Mouse (Mus musculus) forebrain, embryonic 10.5 days (tissue): ENCODE measurements around the gene Trabd2b. TPM values are rescaled to one million over a fixed set of nuclear protein-coding genes. Genes with fewer than 3 reads are reported as not detected.

Experiments used
- DNase-seq: peaks from one replicate; pipeline ENCODE4 v3.0.0-alpha.2; 2017; ENCODE audit warnings: low spot score; ENCODE audit errors: extremely low spot score
- H3K27ac ChIP-seq: fragments of 300-500 bp; sonication (generic); 2 replicates; pipeline ENCODE4 v1.5.1; 2016; ENCODE audit warnings: mild to moderate bottlenecking
- H3K27me3 ChIP-seq: fragments of 300-500 bp; sonication (generic); 2 replicates; pipeline ENCODE4 v1.6.1; 2016; ENCODE audit warnings: mild to moderate bottlenecking; ENCODE audit not compliant: poor library complexity, severe bottlenecking
- H3K36me3 ChIP-seq: fragments of 300-500 bp; sonication (generic); replicated peaks from 2 replicates; pipeline ENCODE4 v1.6.1; 2016; ENCODE audit warnings: mild to moderate bottlenecking, moderate library complexity
- H3K4me1 ChIP-seq: fragments of 300-500 bp; sonication (generic); 2 replicates; pipeline ENCODE4 v1.6.1; 2016
- H3K4me3 ChIP-seq: fragments of 300-500 bp; sonication (generic); 2 replicates; pipeline ENCODE4 v1.5.1; 2016; ENCODE audit warnings: mild to moderate bottlenecking, moderate library complexity
- H3K9me3 ChIP-seq: fragments of 300-500 bp; sonication (generic); 2 replicates; pipeline ENCODE4 v1.6.1; 2016; ENCODE audit warnings: mild to moderate bottlenecking, moderate library complexity
- WGBS: fragments of 180-500 bp; shearing (Covaris S2); methylation state at CpG from one replicate; pipeline ENCODE4 v1.1.7; 2016; 5-methylcytosine and 5-hydroxymethylcytosine counted together
- polyA plus RNA-seq: library from polyadenylated mRNA; unstranded; fragments of >200 nt; fragmentation: Nextera tagmentation; extraction: Ambion mirVana; gene quantifications from 2 replicates; pipeline ENCODE4 v1.2.1, GENCODE M21; 2016

The Trabd2b gene
- polyA plus RNA-seq, 1 experiment from 2014 or later: 1.0 TPM

- no peaks in the 10 kb centered on the region for H3K27me3 ChIP-seq
- 78% methylated on average over 5 of the region's 5 CpGs for WGBS
- H3K27ac ChIP-seq: no peak overlapping the region
- no peak for DNase-seq
- no peaks in the 10 kb centered on the region for H3K36me3 ChIP-seq
- no peaks in the 10 kb centered on the region; the same call in 1 of the 2 replicates for H3K9me3 ChIP-seq
- H3K4me3 ChIP-seq: no peak overlapping the region
- peaks cover 9% of the 10 kb centered on the region for H3K4me1 ChIP-seq
These were observed 79.5 kb downstream of the Trabd2b start for GRCm38 (mm10) chr4:114485996-114486395.

- Histone ChIP-seq H3K9me3 (no peaks in the 10 kb centered on the region; the same call in 1 of the 2 replicates), H3K27ac (no peak overlapping the region), H3K4me1 (no peaks in the 10 kb centered on the region), H3K36me3 (no peaks in the 10 kb centered on the region), H3K4me3 (no peak overlapping the region), H3K27me3 (no peaks in the 10 kb centered on the region)
- DNase-seq: no peak
- WGBS: 88% methylated on average over 2 of the region's 2 CpGs
These were observed 80.5 kb downstream of the Trabd2b start for GRCm38 (mm10) chr4:114486885-114487531.

GRCm38 (mm10) chr4:114487701-114488100 is 81.2 kb downstream of the Trabd2b start:
- Histone ChIP-seq H3K9me3 (no peaks in the 10 kb centered on the region; the same call in 1 of the 2 replicates), H3K36me3 (no peaks in the 10 kb centered on the region), H3K27ac (no peak overlapping the region), H3K4me3 (no peak overlapping the region), H3K27me3 (no peaks in the 10 kb centered on the region), H3K4me1 (no peaks in the 10 kb centered on the region)
- no peak for DNase-seq
- 88% methylated on average over 3 of the region's 3 CpGs for WGBS

GRCm38 (mm10) chr4:114492157-114492556 is 85.6 kb downstream of the Trabd2b start:
- WGBS: 86% methylated on average over 4 of the region's 4 CpGs
- H3K27ac ChIP-seq: no peak overlapping the region
- no peak for DNase-seq

GRCm38 (mm10) chr4:114494035-114494434 is 87.5 kb downstream of the Trabd2b start:
- DNase-seq: no peak
- no peak overlapping the region for H3K27ac ChIP-seq
- no peaks in the 10 kb centered on the region for H3K36me3 ChIP-seq
- 83% methylated on average over 2 of the region's 2 CpGs for WGBS
- no peaks in the 10 kb centered on the region; the same call in 1 of the 2 replicates for H3K9me3 ChIP-seq
- H3K4me1 ChIP-seq: no peaks in the 10 kb centered on the region
- H3K4me3 ChIP-seq: no peak overlapping the region
- H3K27me3 ChIP-seq: no peaks in the 10 kb centered on the region

More at GRCm38 (mm10) chr4:114492157-114492556, 85.6 kb downstream of the Trabd2b start:
- Histone ChIP-seq H3K27me3 (no peaks in the 10 kb centered on the region), H3K4me1 (no peaks in the 10 kb centered on the region), H3K36me3 (no peaks in the 10 kb centered on the region), H3K9me3 (no peaks in the 10 kb centered on the region; the same call in 1 of the 2 replicates), H3K4me3 (no peak overlapping the region)

- H3K27ac ChIP-seq: no peak overlapping the region
- H3K9me3 ChIP-seq: no peaks in the 10 kb centered on the region
- WGBS: 78% methylated on average over 4 of the region's 4 CpGs
- DNase-seq: no peak
- no peaks in the 10 kb centered on the region for H3K4me1 ChIP-seq
- no peak overlapping the region for H3K4me3 ChIP-seq
- no peaks in the 10 kb centered on the region for H3K36me3 ChIP-seq
- H3K27me3 ChIP-seq: no peaks in the 10 kb centered on the region
These were observed 89.3 kb downstream of the Trabd2b start for GRCm38 (mm10) chr4:114495688-114496426.

GRCm38 (mm10) chr4:114499650-114500049 is 93.1 kb downstream of the Trabd2b start:
- H3K27me3 ChIP-seq: no peaks in the 10 kb centered on the region
- no peaks in the 10 kb centered on the region for H3K9me3 ChIP-seq
- H3K4me1 ChIP-seq: peaks cover 7% of the 10 kb centered on the region
- no peak overlapping the region for H3K4me3 ChIP-seq
- no peak for DNase-seq
- 86% methylated on average over 1 of the region's 1 CpGs for WGBS
- H3K27ac ChIP-seq: no peak overlapping the region
- H3K36me3 ChIP-seq: no peaks in the 10 kb centered on the region

- H3K27me3 ChIP-seq: no peaks in the 10 kb centered on the region
- no peaks in the 10 kb centered on the region for H3K36me3 ChIP-seq
- no peak overlapping the region for H3K27ac ChIP-seq
- DNase-seq: no peak
- WGBS: 78% methylated on average over 7 of the region's 7 CpGs
- no peak overlapping the region for H3K4me3 ChIP-seq
- no peaks in the 10 kb centered on the region for H3K9me3 ChIP-seq
- H3K4me1 ChIP-seq: peaks cover 10% of the 10 kb centered on the region
These were observed 93.8 kb downstream of the Trabd2b start for GRCm38 (mm10) chr4:114500317-114500716.

- DNase-seq: no peak
- Histone ChIP-seq H3K27ac (no peak overlapping the region), H3K36me3 (no peaks in the 10 kb centered on the region), H3K4me1 (peaks cover 10% of the 10 kb centered on the region), H3K27me3 (no peaks in the 10 kb centered on the region), H3K4me3 (no peak overlapping the region), H3K9me3 (no peaks in the 10 kb centered on the region)
- WGBS: 95% methylated on average over 1 of the region's 1 CpGs
These were observed 94.5 kb downstream of the Trabd2b start for GRCm38 (mm10) chr4:114501048-114501447.

GRCm38 (mm10) chr4:114501611-114502010 is 95.1 kb downstream of the Trabd2b start:
- Histone ChIP-seq H3K4me3 (no peak overlapping the region), H3K27ac (no peak overlapping the region), H3K4me1 (peaks cover 10% of the 10 kb centered on the region), H3K9me3 (no peaks in the 10 kb centered on the region), H3K36me3 (no peaks in the 10 kb centered on the region), H3K27me3 (no peaks in the 10 kb centered on the region)
- DNase-seq: no peak
- WGBS: 87% methylated on average over 4 of the region's 4 CpGs

GRCm38 (mm10) chr4:114504227-114505041 is 97.9 kb downstream of the Trabd2b start:
- Histone ChIP-seq H3K36me3 (no peaks in the 10 kb centered on the region), H3K4me1 (peaks cover 10% of the 10 kb centered on the region), H3K27ac (no peak overlapping the region), H3K4me3 (no peak overlapping the region), H3K9me3 (no peaks in the 10 kb centered on the region), H3K27me3 (no peaks in the 10 kb centered on the region)
- no peak for DNase-seq
- WGBS: 74% methylated on average over 11 of the region's 11 CpGs

- Histone ChIP-seq H3K4me1 (peaks cover 3% of the 10 kb centered on the region), H3K27me3 (no peaks in the 10 kb centered on the region), H3K9me3 (no peaks in the 10 kb centered on the region), H3K36me3 (no peaks in the 10 kb centered on the region), H3K27ac (no peak overlapping the region), H3K4me3 (no peak overlapping the region)
- 89% methylated on average over 6 of the region's 6 CpGs for WGBS
- no peak for DNase-seq
These were observed 103.1 kb downstream of the Trabd2b start for GRCm38 (mm10) chr4:114509601-114510000.
